Mouse (Mus musculus) heart, embryonic 16.5 days (tissue): ENCODE measurements around the gene Ovch2. TPM values are rescaled to one million over a fixed set of nuclear protein-coding genes. Genes with fewer than 3 reads are reported as not detected.

Source experiments
- polyA plus RNA-seq: library from polyadenylated mRNA; unstranded; fragments of >200 nt; fragmentation: Nextera tagmentation; extraction: Ambion mirVana; gene quantifications from 2 replicates; pipeline ENCODE4 v1.2.1, GENCODE M21; 2015

The Ovch2 gene
- polyA plus RNA-seq, 1 experiment from 2014 or later = not detected

Other genes starting within 250 kb of the Ovch2 start
- 6.6 and 7.5 TPM in 2 replicates for gene Olfml1, start 233.8 kb downstream of the Ovch2 start, polyA plus RNA-seq
- 5.6 and 5.9 TPM in 2 replicates for gene Ppfibp2, start 206.0 kb downstream of the Ovch2 start, polyA plus RNA-seq
- not detected in 2 replicates for gene 5330417H12Rik, start 176.0 kb downstream of the Ovch2 start, polyA plus RNA-seq
- 0.80 and 0.87 TPM in 2 replicates for gene Cyb5r2, start 43.2 kb downstream of the Ovch2 start, polyA plus RNA-seq
- not detected in 2 replicates for gene Olfr467, start 11.1 kb upstream of the Ovch2 start, polyA plus RNA-seq
- not detected in 2 replicates for gene Olfr469, start 24.3 kb upstream of the Ovch2 start, polyA plus RNA-seq
- not detected in 2 replicates for gene Olfr470, start 46.3 kb upstream of the Ovch2 start, polyA plus RNA-seq
- not detected in 2 replicates for gene Olfr472, start 96.7 kb upstream of the Ovch2 start, polyA plus RNA-seq
- not detected in 2 replicates for gene Olfr473, start 129.2 kb upstream of the Ovch2 start, polyA plus RNA-seq
- not detected in 2 replicates for gene Olfr474, start 153.4 kb upstream of the Ovch2 start, polyA plus RNA-seq
- not detected in 2 replicates for gene Olfr476, start 163.6 kb upstream of the Ovch2 start, polyA plus RNA-seq
- not detected in 2 replicates for gene Olfr477, start 185.5 kb upstream of the Ovch2 start, polyA plus RNA-seq
- not detected in 2 replicates for gene Olfr478, start 232.8 kb upstream of the Ovch2 start, polyA plus RNA-seq
- not detected in 2 replicates for gene Olfr479, start 249.5 kb upstream of the Ovch2 start, polyA plus RNA-seq